Mouse (Mus musculus): ENCODE measurements at regions not wholly inside any gene's neighbourhood (a gene's known extent, or its start where the extent isn't known, plus 50 kb on each side); places are given as distances from the start of the nearest gene placed in this dataset.
A peak's percentile ranks its signal among the peaks of the same experiment; 100 is the strongest.

- DNase-seq (ENCODE audit: low spot score in 2 of 2), result no peak
Measured at GRCm38 (mm10) chr10:54993641-54994040, 917.2 kb upstream of the Man1a start.

- DNase-seq (ENCODE audit: low spot score in 2 of 2), result peak in 1 of 2 experiments; percentile 53
Measured at GRCm38 (mm10) chr10:54955900-54956299, 879.5 kb upstream of the Man1a start.

- no peak for DNase-seq (ENCODE audit: low spot score in 2 of 2)
Measured at GRCm38 (mm10) chr10:54941195-54942062, 865.0 kb upstream of the Man1a start.

GRCm38 (mm10) chr10:54939514-54939913 lies 863.1 kb upstream of the Man1a start:
- no peak for DNase-seq (ENCODE audit: low spot score in 2 of 2)

Data from spleen, postnatal 4 days (tissue).